Mouse (Mus musculus) CH12.LX (cell line): ENCODE measurements around the gene Pde4dip. TPM values are rescaled to one million over a fixed set of nuclear protein-coding genes. Genes with fewer than 3 reads are reported as not detected.

Source experiments
- DNase-seq: peaks from one replicate; pipeline ENCODE4 v3.0.0-alpha.2; 2013; ENCODE audit errors: extremely low read depth
- H3K27ac ChIP-seq: 2 replicates; pipeline ENCODE4 v1.5.1; 2012; ENCODE audit warnings: low read depth, mild to moderate bottlenecking, control low read depth, moderate library complexity; ENCODE audit not compliant: insufficient read depth
- H3K27me3 ChIP-seq: replicated peaks from 2 replicates; pipeline ENCODE3; 2012; ENCODE audit warnings: inconsistent platforms
- H3K36me3 ChIP-seq, 2 experiments: replicated peaks in 1 of 2; 2 replicates each; pipeline versions ENCODE3 to v1.6.1; 2012; ENCODE audit warnings: inconsistent platforms in 1 of 2, low read length in 1 of 2, mild to moderate bottlenecking in 1 of 2, mixed read lengths in 1 of 2, moderate library complexity in 1 of 2; ENCODE audit not compliant: control insufficient read depth in 1 of 2, insufficient read depth in 1 of 2
- H3K4me1 ChIP-seq, 2 experiments: 2 replicates each; pipeline ENCODE4 v1.6.1; 2012; ENCODE audit warnings: inconsistent platforms in 1 of 2, moderate library complexity in 1 of 2; ENCODE audit not compliant: insufficient read depth in 2 of 2, control insufficient read depth in 1 of 2
- H3K4me2 ChIP-seq: 2 replicates; pipeline ENCODE4 v1.6.1; 2012; ENCODE audit warnings: low read depth, mild to moderate bottlenecking, control low read depth; ENCODE audit not compliant: poor library complexity, insufficient read depth, severe bottlenecking
- H3K4me3 ChIP-seq, 3 experiments: fragments of 150-350 bp in 1 of 3; sonication (generic) in 1 of 3; replicated peaks in 1 of 3; 2 replicates each; pipeline versions ENCODE3 to v1.5.1; 2011 to 2012; ENCODE audit warnings: low read depth in 2 of 3, low read length in 2 of 3, mild to moderate bottlenecking in 2 of 3, moderate library complexity in 2 of 3, control low read depth in 1 of 3, improper control_type of control experiment in 1 of 3, inconsistent platforms in 1 of 3, mixed read lengths in 1 of 3; ENCODE audit not compliant: poor library complexity in 1 of 3
- H3K79me2 ChIP-seq: replicated peaks from 2 replicates; pipeline ENCODE4 v1.6.1; 2012; ENCODE audit warnings: mild to moderate bottlenecking, moderate library complexity; ENCODE audit not compliant: control insufficient read depth, poor library complexity, insufficient read depth, severe bottlenecking; ENCODE audit errors: extremely low read depth
- H3K9ac ChIP-seq: 2 replicates; pipeline ENCODE4 v1.6.1; 2012; ENCODE audit warnings: low read depth, mild to moderate bottlenecking, control low read depth, moderate library complexity; ENCODE audit not compliant: insufficient read depth
- H3K9me3 ChIP-seq: replicated peaks from 2 replicates; pipeline ENCODE3; 2012; ENCODE audit warnings: low read length, inconsistent platforms, mixed read lengths
- BHLHE40 ChIP-seq: IDR thresholded peaks from 2 replicates; pipeline ENCODE4 v1.6.1; 2011; ENCODE audit warnings: mild to moderate bottlenecking, low read depth, low read length, improper control_type of control experiment
- CTCF ChIP-seq, 2 experiments: IDR thresholded peaks in 1 of 2; conservative IDR thresholded peaks in 1 of 2; 2 replicates each; pipeline ENCODE4 v1.5.1; 2011 to 2012; ENCODE audit warnings: low read depth in 2 of 2, low read length in 2 of 2, improper control_type of control experiment in 1 of 2, inconsistent platforms in 1 of 2, mild to moderate bottlenecking in 1 of 2, moderate library complexity in 1 of 2
- JUND ChIP-seq: conservative IDR thresholded peaks from 2 replicates; pipeline ENCODE4 v1.6.1; 2011; ENCODE audit warnings: low read depth, low read length, improper control_type of control experiment
- MAZ ChIP-seq: IDR thresholded peaks from 2 replicates; pipeline ENCODE4 v1.6.1; 2012; ENCODE audit warnings: low read depth, mild to moderate bottlenecking, inconsistent platforms, low read length, improper control_type of control experiment, moderate library complexity
- MEF2A ChIP-seq: IDR thresholded peaks from 2 replicates; pipeline ENCODE4 v1.6.1; 2014; ENCODE audit warnings: low read depth, mild to moderate bottlenecking, inconsistent platforms, low read length, improper control_type of control experiment, borderline replicate concordance
- MXI1 ChIP-seq: IDR thresholded peaks from 2 replicates; pipeline ENCODE4 v1.6.1; 2011; ENCODE audit warnings: mild to moderate bottlenecking, low read depth, low read length, improper control_type of control experiment
- MYC ChIP-seq: IDR thresholded peaks from 2 replicates; pipeline ENCODE4 v1.6.1; 2011; ENCODE audit warnings: low read depth, mild to moderate bottlenecking, improper control_type of control experiment, low read length
- NRF1 ChIP-seq: IDR thresholded peaks from 2 replicates; pipeline ENCODE4 v1.6.1; 2014; ENCODE audit warnings: low read depth, mild to moderate bottlenecking, inconsistent platforms, low read length, improper control_type of control experiment, moderate library complexity
- PAX5 ChIP-seq: IDR thresholded peaks from 2 replicates; pipeline ENCODE4 v1.6.1; 2012; ENCODE audit warnings: low read length, inconsistent platforms, mixed read lengths
- RAD21 ChIP-seq: IDR thresholded peaks from 2 replicates; pipeline ENCODE4 v1.6.1; 2011; ENCODE audit warnings: low read depth, mild to moderate bottlenecking, low read length, improper control_type of control experiment, moderate library complexity
- SIN3A ChIP-seq: IDR thresholded peaks from 2 replicates; pipeline ENCODE4 v1.6.1; 2012; ENCODE audit warnings: low read length, improper control_type of control experiment, inconsistent platforms
- TBP ChIP-seq: conservative IDR thresholded peaks from 2 replicates; pipeline ENCODE4 v1.6.1; 2011; ENCODE audit warnings: low read depth, low read length, improper control_type of control experiment
- TCF12 ChIP-seq: IDR thresholded peaks from 2 replicates; pipeline ENCODE4 v1.6.1; 2014; ENCODE audit warnings: low read depth, mild to moderate bottlenecking, inconsistent platforms, low read length, improper control_type of control experiment
- UBTF ChIP-seq: IDR thresholded peaks from 2 replicates; pipeline ENCODE4 v1.6.1; 2012; ENCODE audit warnings: low read depth, mild to moderate bottlenecking, inconsistent platforms, low read length, improper control_type of control experiment, moderate library complexity
- USF1 ChIP-seq: IDR thresholded peaks from 2 replicates; pipeline ENCODE4 v1.6.1; 2014; ENCODE audit warnings: low read depth, mild to moderate bottlenecking, inconsistent platforms, low read length, improper control_type of control experiment
- ZMIZ1 ChIP-seq: IDR thresholded peaks from 2 replicates; pipeline ENCODE4 v1.6.1; 2012; ENCODE audit warnings: low read depth, mild to moderate bottlenecking, inconsistent platforms, low read length, improper control_type of control experiment
- dilution Hi-C: fragments of 300-500 bp; cut with MboI; formaldehyde crosslinking; loops from 2 replicates; pipeline ENCODE4 v1.14.3; 2020; ENCODE audit warnings: low sequenced_read_pairs; ENCODE audit not compliant: extremely low pct_unique_long_range_greater_than_20kb, extremely low pct_ligation_motif_present
- in situ Hi-C: fragments of 300-500 bp; cut with MboI; formaldehyde crosslinking; loops from 3 replicates; pipeline ENCODE4 v1.14.3; 2019; ENCODE audit warnings: low sequenced_read_pairs, low pct_ligation_motif_present, low pct_unique_long_range_greater_than_20kb, mixed read lengths
- polyA plus RNA-seq: library from polyadenylated mRNA; unstranded; fragments of >175 nt; gene quantifications from 2 replicates; pipeline ENCODE4 v1.2.1, GENCODE M21; 2012; ENCODE audit warnings: low read depth; ENCODE audit not compliant: insufficient read length
- total RNA-seq, 2 experiments: library from RNA; depleted of rRNA; stranded (reverse); fragments of 300-350 nt in 1 of 2; fragments of >200 nt in 1 of 2; gene quantifications; 2 replicates each; pipeline ENCODE4 v1.2.3; 2012 to 2014

The Pde4dip gene
- total and polyA plus RNA-seq, 3 experiments, result 12.4 to 21.7 (median 15.2) TPM

DNA sequence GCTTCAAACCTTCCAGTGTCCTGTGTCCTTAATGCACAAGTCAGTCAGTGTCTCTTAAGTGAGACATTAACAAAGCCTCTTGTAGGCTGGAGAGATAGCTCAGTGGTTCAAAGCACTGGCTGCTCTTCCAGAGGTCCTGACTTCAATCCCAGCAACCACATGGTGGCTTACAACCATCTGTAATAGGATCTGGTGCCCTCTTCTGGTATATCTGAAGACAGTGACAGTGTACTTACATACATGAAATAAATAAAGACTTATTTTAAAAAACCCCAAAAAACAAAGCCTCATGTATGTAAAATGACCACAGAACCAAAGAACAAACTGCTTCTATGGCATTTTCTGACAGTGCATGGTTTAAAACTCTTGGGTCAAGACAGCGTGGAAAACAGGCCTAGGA, 172.6 kb downstream of the Pde4dip start:
- in situ Hi-C loops (no loop called here), dilution Hi-C loops (no loop called here)
- H3K9me3 ChIP-seq, result no peaks in the 10 kb centered on the region
- no peaks in the 10 kb centered on the region for H3K27me3 ChIP-seq
- no peak overlapping the region for H3K27ac ChIP-seq
- no peaks in the 10 kb centered on the region; a peak in 1 of 4 replicates for H3K4me1 ChIP-seq
- no peak overlapping the region for H3K4me2 ChIP-seq
- peak; percentile 8 for TF ChIP-seq RAD21
- TF ChIP-seq CTCF (conservative IDR thresholded peaks at IDR 0.05 in 1 of 2, IDR thresholded peaks at IDR 0.05 in 1 of 2; ENCODE audit: low read depth in 2 of 2, low read length in 2 of 2), result peak in 1 of 2 experiments; percentile 39; a peak in 2 of 4 replicates
- no peak for TF ChIP-seq NRF1
- no peaks in the 10 kb centered on the region for H3K79me2 ChIP-seq
- no peak overlapping the region for H3K4me3 ChIP-seq
- DNase-seq, result no peak
- H3K36me3 ChIP-seq, result no peaks in the 10 kb centered on the region
- no peak overlapping the region for H3K9ac ChIP-seq

DNA sequence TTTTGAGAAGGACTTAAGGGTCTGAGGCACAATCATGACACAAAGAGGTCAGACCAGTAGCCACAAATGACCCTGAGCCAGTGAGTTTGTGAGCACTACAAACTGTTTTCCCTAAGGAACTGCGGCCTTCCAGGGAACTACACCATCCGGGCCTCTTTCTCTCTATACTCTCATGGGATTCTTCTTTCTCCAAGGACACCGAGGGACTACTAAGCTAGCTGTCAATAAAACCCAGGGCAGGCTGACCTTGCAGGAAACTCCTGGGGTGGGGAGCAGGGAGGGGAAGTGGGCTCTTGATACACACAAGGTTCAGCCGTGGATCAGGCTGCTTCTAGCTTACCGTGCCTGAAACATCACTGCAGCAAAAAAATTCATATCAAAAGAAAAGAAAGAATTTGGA, 177.6 kb downstream of the Pde4dip start:
- Histone ChIP-seq H3K27ac (no peak overlapping the region), H3K79me2 (no peaks in the 10 kb centered on the region), H3K9ac (no peak overlapping the region), H3K4me3 (no peak overlapping the region), H3K36me3 (no peaks in the 10 kb centered on the region), H3K4me2 (no peak overlapping the region), H3K27me3 (no peaks in the 10 kb centered on the region), H3K4me1 (no peaks in the 10 kb centered on the region; a peak in 1 of 4 replicates), H3K9me3 (no peaks in the 10 kb centered on the region)
- TF ChIP-seq ZMIZ1, result no peak
- TF ChIP-seq MEF2A, result no peak
- TF ChIP-seq MXI1, result no peak
- dilution Hi-C loops, result no loop called here
- no peak for DNase-seq
- in situ Hi-C loops, result no loop called here

DNA sequence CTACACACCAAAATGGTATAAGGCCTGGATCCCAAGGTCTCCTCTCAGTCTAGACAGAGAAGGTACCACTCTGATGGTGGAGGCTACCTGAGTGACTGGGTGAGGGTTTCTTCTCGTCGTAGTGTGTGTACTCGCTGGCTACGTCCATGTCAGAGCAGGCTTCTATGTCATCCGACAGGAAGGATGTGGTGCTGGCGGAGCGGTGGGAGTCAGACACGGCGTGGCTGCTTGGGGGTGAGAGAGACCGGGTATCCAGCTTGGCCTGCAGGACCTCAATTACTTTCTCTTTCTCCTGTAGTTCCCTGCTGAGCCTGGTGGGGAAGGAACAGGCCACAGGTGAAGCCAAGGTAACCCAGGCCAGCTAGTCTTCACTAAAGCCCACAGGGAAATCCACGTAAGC, 178.4 kb downstream of the Pde4dip start:
- Histone ChIP-seq H3K27me3 (no peaks in the 10 kb centered on the region), H3K79me2 (no peaks in the 10 kb centered on the region), H3K4me3 (no peak overlapping the region), H3K36me3 (no peaks in the 10 kb centered on the region), H3K9me3 (no peaks in the 10 kb centered on the region), H3K4me2 (no peak overlapping the region), H3K4me1 (no peaks in the 10 kb centered on the region; a peak in 1 of 4 replicates), H3K9ac (no peak overlapping the region), H3K27ac (no peak overlapping the region)
- DNase-seq, result no peak
- in situ Hi-C loops (no loop called here), dilution Hi-C loops (no loop called here)
- TF ChIP-seq TBP (no peak), JUND (no peak), TCF12 (no peak), MAZ (no peak), MYC (no peak), UBTF (no peak), RAD21 (no peak), NRF1 (no peak), PAX5 (no peak), USF1 (no peak), SIN3A (no peak), BHLHE40 (no peak)
